Mouse (Mus musculus): ENCODE measurements around the gene Ppp1r9b.

The Ppp1r9b gene

DNA sequence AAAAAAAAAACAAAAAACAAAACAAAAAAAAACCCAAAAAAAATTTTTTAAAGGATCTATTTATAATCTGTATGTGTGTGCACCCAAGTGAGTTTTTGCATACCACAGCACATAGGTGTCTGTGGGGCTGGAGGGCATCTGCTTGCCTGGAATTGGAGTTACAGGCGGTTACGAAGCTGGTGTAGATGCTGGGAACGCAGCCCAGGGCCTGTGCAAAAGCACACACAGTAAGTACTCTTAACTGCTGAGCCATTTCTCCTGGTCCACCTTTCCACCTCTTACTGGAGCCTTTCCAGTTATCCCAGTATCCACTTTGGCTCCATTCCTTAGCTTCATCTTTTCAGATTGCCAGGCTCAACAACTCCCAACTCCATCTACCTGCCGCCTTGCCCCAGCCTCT is 52.2 kb downstream of the Ppp1r9b start:
- in situ Hi-C loops (cut with MboI, MseI), result loop anchor here (5.0 kb wide), 1 partner anchor 64 kb away; no protein-coding TSS in a partner anchor

DNA sequence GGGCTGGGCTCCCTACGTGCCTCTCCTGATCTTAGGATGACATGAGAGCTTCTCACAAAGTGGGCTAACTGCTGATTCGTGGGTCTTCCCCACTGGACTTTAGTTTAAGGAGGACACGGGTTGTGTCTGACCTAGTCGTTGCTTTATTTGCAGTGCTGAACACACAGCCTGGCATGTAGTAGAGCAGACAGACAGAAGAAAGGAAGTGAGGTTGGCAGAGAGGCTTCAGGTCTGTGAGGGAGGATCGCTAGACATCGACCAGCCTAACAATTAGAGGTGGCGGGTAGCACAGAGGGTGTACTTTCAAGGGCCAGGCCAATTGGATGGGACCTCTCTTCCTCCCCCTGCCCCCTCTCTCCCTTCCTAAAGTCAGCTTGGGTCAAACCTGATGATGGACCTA is 52.8 kb downstream of the Ppp1r9b start:
- in situ Hi-C loops (cut with MboI, MseI), result loop anchor here (5.0 kb wide), 1 partner anchor 64 kb away; no protein-coding TSS in a partner anchor

DNA sequence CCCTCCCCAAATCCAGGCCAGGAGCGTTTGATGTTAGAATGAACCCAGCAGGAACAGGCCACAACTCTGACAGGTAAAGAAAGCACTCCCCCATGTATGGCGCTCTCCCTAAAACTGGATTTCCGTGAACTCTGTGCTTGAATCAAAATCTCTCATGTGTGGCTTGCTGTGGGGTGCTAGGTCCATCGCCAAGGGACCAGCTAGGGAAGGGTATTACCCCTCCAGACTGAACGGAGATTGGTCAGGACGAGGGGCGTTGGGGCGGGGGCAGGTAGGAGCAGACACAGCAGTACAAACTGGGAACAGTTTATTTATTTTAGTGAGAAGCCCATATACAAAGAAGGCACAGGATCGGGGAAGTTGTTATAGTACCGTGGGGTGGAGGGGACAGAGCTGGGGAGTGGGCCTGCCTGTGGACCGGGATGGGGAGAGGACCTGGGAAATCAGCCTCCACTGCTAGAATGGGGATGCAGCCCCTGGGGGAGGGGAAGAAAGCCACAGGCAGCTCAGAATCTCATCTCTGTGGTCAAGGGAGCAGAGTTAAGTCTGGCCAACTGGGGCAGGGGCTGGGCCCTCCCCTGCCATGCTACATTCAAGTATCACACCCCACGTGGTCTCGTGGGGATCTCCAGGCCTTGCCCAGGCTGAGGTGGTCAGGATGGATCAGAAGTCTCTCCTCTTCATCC is 53.5 kb downstream of the Ppp1r9b start:
- in situ Hi-C loops (cut with MboI, MseI), result loop anchor here (5.0 kb wide), 1 partner anchor 63 kb away; no protein-coding TSS in a partner anchor

DNA sequence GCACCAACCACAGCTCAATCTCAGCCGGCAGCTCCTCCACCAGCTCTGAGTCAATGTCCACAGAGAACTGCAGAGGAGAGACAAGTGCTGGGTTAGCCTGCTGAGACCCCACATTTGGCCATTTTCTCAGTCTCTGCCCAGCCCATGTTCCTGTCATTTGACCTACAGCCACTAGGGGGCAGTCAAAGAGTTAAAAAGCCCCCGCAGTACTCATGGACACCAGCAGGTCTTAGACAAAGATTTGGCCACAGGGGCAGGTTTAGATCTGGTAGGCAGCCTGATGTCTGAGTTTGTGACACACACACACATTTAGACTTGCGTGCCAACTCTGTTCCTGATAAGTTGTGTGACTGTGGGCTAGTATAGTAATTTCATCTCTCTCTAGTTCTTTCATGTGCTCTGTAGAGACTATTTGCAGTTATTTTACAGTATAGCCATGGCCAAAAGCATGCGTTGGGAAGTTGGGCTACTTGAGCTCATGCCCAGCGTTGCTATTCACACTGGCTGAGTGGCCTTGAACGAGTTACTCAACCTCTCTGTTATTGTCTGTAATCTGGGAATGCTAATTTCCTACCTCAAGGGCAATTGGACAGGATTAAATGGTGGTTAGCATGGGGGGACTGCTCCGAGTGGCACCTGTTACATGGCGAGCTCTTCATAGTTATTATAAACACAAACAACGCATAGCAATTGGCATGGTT is 56.3 kb downstream of the Ppp1r9b start:
- in situ Hi-C loops (cut with MboI, MseI), result no loop called here

DNA sequence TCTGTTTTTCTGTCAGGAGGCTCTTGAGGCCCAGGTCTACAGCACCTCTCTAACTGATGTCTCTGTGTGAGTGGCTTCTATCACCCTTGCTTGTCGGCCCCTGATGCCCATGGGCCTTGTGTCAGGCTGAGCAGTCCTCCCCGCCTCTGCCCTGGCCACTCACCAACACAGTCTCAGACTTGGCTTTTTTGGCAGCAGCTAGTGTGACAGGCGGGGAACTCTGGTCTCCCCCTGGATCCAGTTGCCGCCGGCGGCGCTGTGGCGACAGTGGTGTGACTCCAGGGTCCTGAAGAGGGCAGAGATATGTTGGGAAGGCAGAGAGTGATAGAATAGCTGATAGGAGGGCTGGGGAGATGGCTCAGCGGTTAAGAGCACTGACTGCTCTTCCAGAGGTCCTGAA is 62.2 kb downstream of the Ppp1r9b start:
- in situ Hi-C loops (cut with MboI, MseI), result no loop called here
